Mouse (Mus musculus): ENCODE data around the gene C2cd4b.

GRCm38 (mm10) chr9:67782786-67783185, 23.5 kb downstream of the C2cd4b start:
- TF ChIP-seq CTCF (IDR thresholded peaks at IDR 0.05; ENCODE audit: control insufficient read depth, insufficient read depth, insufficient read length) (no peak), MYOG (IDR thresholded peaks at IDR 0.05; ENCODE audit: control insufficient read depth, extremely low read depth, insufficient read length) (no peak), USF1 (IDR thresholded peaks at IDR 0.05; ENCODE audit: low read depth) (no peak)
